Mouse (Mus musculus): Measurements from ENCODE around the gene Vmn2r3.
"Not testable (repeated sequence)": the region's sequence is repeated elsewhere in the genome, so short reads cannot be mapped to it uniquely, and the experiment has no call there.

The Vmn2r3 gene

GRCm38 (mm10) chr3:64289609-64290008 is at the start of gene Vmn2r3:
Gene Vmn2r3 (minus strand): TSS chr3:64289709.
- no peak for DNase-seq (ENCODE audit: low read depth in 2 of 2, low spot score in 2 of 2)

- DNase-seq (ENCODE audit: low read depth in 2 of 2, low spot score in 2 of 2): no peak
Measured at GRCm38 (mm10) chr3:64332548-64332947, 43.0 kb upstream of the Vmn2r3 start.

- no peak for DNase-seq (ENCODE audit: low read depth in 2 of 2, low spot score in 2 of 2)
Measured at GRCm38 (mm10) chr3:64321824-64322223, 32.3 kb upstream of the Vmn2r3 start.

- DNase-seq (ENCODE audit: low read depth in 2 of 2, low spot score in 2 of 2): no peak
Measured at GRCm38 (mm10) chr3:64306799-64307198, 17.3 kb upstream of the Vmn2r3 start.

GRCm38 (mm10) chr3:64265762-64266112 is 23.8 kb downstream of the Vmn2r3 start:
- DNase-seq (ENCODE audit: low read depth in 2 of 2, low spot score in 2 of 2): no peak

- not testable (repeated sequence) for DNase-seq (ENCODE audit: low read depth in 2 of 2, low spot score in 2 of 2)
Measured at GRCm38 (mm10) chr3:64265056-64265761, 24.3 kb downstream of the Vmn2r3 start.

GRCm38 (mm10) chr3:64259582-64259981 is 29.9 kb downstream of the Vmn2r3 start:
- no peak for DNase-seq (ENCODE audit: low read depth in 2 of 2, low spot score in 2 of 2)

- DNase-seq (ENCODE audit: low read depth in 2 of 2, low spot score in 2 of 2): no peak
Measured at GRCm38 (mm10) chr3:64251646-64252045, 37.9 kb downstream of the Vmn2r3 start.

- not testable (repeated sequence) for DNase-seq (ENCODE audit: low read depth in 2 of 2, low spot score in 2 of 2)
Measured at GRCm38 (mm10) chr3:64250461-64250860, 39.0 kb downstream of the Vmn2r3 start.

- not testable (repeated sequence) for DNase-seq (ENCODE audit: low read depth in 2 of 2, low spot score in 2 of 2)
Measured at GRCm38 (mm10) chr3:64235459-64235858, 54.0 kb downstream of the Vmn2r3 start.

- DNase-seq (ENCODE audit: low read depth in 2 of 2, low spot score in 2 of 2): not testable (repeated sequence)
Measured at GRCm38 (mm10) chr3:64233655-64234054, 55.9 kb downstream of the Vmn2r3 start.

GRCm38 (mm10) chr3:64227243-64227642 is 62.3 kb downstream of the Vmn2r3 start:
- no peak for DNase-seq (ENCODE audit: low read depth in 2 of 2, low spot score in 2 of 2)
